In genomic region chr15:25364819-25365463, GRCm38 (mm10) we compare ENCODE assay signal across 8 mouse cellular contexts. TPM values are rescaled to one million over a fixed set of nuclear protein-coding genes. Genes with fewer than 3 reads are reported as not detected.
A peak's percentile ranks its signal among the peaks of the same experiment; 100 is the strongest.
DNase-seq lines count a peak whose midpoint lies in the region; ATAC-seq and TF ChIP-seq lines count a peak whose summit lies in the region.

No protein-coding gene starts in this region.

- TF ChIP-seq CTCF in lung, adult 2 months (IDR thresholded peaks at IDR 0.05; ENCODE audit: insufficient read depth, low read length), result no peak
- no peak for TF ChIP-seq CTCF in embryonic fibroblast, embryonic 13.5 days (IDR thresholded peaks at IDR 0.05; ENCODE audit: borderline replicate concordance, insufficient read depth, low read length)
- no peak for TF ChIP-seq CTCF in small intestine, adult 2 months (IDR thresholded peaks at IDR 0.05; ENCODE audit: extremely low read depth, insufficient read length, insufficient replicate concordance, low read depth, low read length)

- no peak for DNase-seq in lung, adult 2 months
- no peak for DNase-seq in urinary bladder, adult 18-20 months (ENCODE audit: low spot score in 2 of 2)
- no peak for DNase-seq in ovary, postnatal 14 days (ENCODE audit: low spot score)
- DNase-seq in layer of hippocampus, postnatal 10 days (ENCODE audit: low spot score in 2 of 2), result no peak

- no peak overlapping the region for H3K27ac ChIP-seq in lung, embryonic 16.5 days (ENCODE audit: low read length)
- H3K27ac ChIP-seq in embryonic fibroblast, embryonic 13.5 days (ENCODE audit: insufficient read depth, low read length), result peak overlapping the region; percentile 52
- H3K27ac ChIP-seq in limb, embryonic 15.5 days, result no peak overlapping the region
- H3K27ac ChIP-seq in small intestine, adult 2 months (ENCODE audit: insufficient read depth, low read depth, low read length), result no peak overlapping the region

- H3K9ac ChIP-seq in lung, embryonic 16.5 days (ENCODE audit: low read length), result peak overlapping the region; percentile 67
- H3K9ac ChIP-seq in limb, embryonic 15.5 days, result no peak overlapping the region; the same call in 1 of the 2 replicates

- H3K27me3 ChIP-seq in lung, embryonic 16.5 days (ENCODE audit: control insufficient read depth, insufficient read depth, low read depth, low read length), result no peaks in the 10 kb centered on the region
- no peaks in the 10 kb centered on the region for H3K27me3 ChIP-seq in limb, embryonic 15.5 days
- peaks cover 9% of the 10 kb centered on the region for H3K27me3 ChIP-seq in small intestine, adult 2 months (ENCODE audit: control insufficient read depth, insufficient read depth, low read length)

- H3K9me3 ChIP-seq in lung, embryonic 16.5 days (ENCODE audit: control insufficient read depth, low read length), result no peaks in the 10 kb centered on the region
- no peaks in the 10 kb centered on the region for H3K9me3 ChIP-seq in limb, embryonic 15.5 days

- peak overlapping the region; percentile 51 for H3K4me3 ChIP-seq in lung, embryonic 16.5 days (ENCODE audit: low read length)
- H3K4me3 ChIP-seq in lung, adult 2 months (replicated peaks; ENCODE audit: extremely low read depth, low read depth, low read length), result no peak overlapping the region
- no peak overlapping the region for H3K4me3 ChIP-seq in embryonic fibroblast, embryonic 13.5 days (ENCODE audit: insufficient read depth, low read length)
- peak overlapping the region; percentile 41 for H3K4me3 ChIP-seq in limb, embryonic 15.5 days
- peak overlapping the region; percentile 40 for H3K4me3 ChIP-seq in small intestine, adult 2 months (ENCODE audit: low read depth, low read length)

- ATAC-seq in lung, embryonic 16.5 days (ENCODE audit: low read depth), result peak; percentile 12
- ATAC-seq in limb, embryonic 15.5 days (ENCODE audit: insufficient number of reproducible peaks, low FRiP score, low TSS enrichment, low read depth), result no peak

- peaks cover 4% of the 10 kb centered on the region; the same call in 1 of the 2 replicates for H3K4me1 ChIP-seq in lung, embryonic 16.5 days (replicated peaks; ENCODE audit: control insufficient read depth, insufficient read depth, low read length)
- no peaks in the 10 kb centered on the region for H3K4me1 ChIP-seq in lung, adult 2 months (ENCODE audit: control insufficient read depth, insufficient read depth, low read length)
- peaks cover 13% of the 10 kb centered on the region for H3K4me1 ChIP-seq in embryonic fibroblast, embryonic 13.5 days (ENCODE audit: control insufficient read depth, insufficient read depth, low read length)
- peaks cover 15% of the 10 kb centered on the region for H3K4me1 ChIP-seq in limb, embryonic 15.5 days
- H3K4me1 ChIP-seq in small intestine, adult 2 months (ENCODE audit: control insufficient read depth, insufficient read depth, insufficient read length, low read length), result peaks cover 3% of the 10 kb centered on the region; the same call in 1 of the 2 replicates

- WGBS in lung, embryonic 16.5 days, result 51% methylated on average over 23 of the region's 23 CpGs
- WGBS in lung, adult 2 months, result 61% methylated on average over 23 of the region's 23 CpGs
- 49% methylated on average over 23 of the region's 23 CpGs for WGBS in limb, embryonic 15.5 days
- WGBS in small intestine, adult 2 months, result 74% methylated on average over 23 of the region's 23 CpGs

- no peak for TF ChIP-seq POLR2A in lung, adult 2 months (IDR thresholded peaks at IDR 0.05; ENCODE audit: borderline replicate concordance, extremely low read depth, low read depth, low read length)
- TF ChIP-seq POLR2A in embryonic fibroblast, embryonic 13.5 days (IDR thresholded peaks at IDR 0.05; ENCODE audit: low read depth, low read length), result no peak
- TF ChIP-seq POLR2A in small intestine, adult 2 months (IDR thresholded peaks at IDR 0.05; ENCODE audit: low read depth, low read length), result no peak

- H3K36me3 ChIP-seq in lung, embryonic 16.5 days (ENCODE audit: control insufficient read depth, insufficient read depth, low read length), result no peaks in the 10 kb centered on the region
- H3K36me3 ChIP-seq in limb, embryonic 15.5 days, result peaks cover 5% of the 10 kb centered on the region; the same call in 1 of the 2 replicates
- H3K36me3 ChIP-seq in small intestine, adult 2 months (ENCODE audit: control insufficient read depth, insufficient read depth, low read length), result no peaks in the 10 kb centered on the region

- H3K4me2 ChIP-seq in lung, embryonic 16.5 days (ENCODE audit: low read depth, low read length), result peak overlapping the region; percentile 68
- H3K4me2 ChIP-seq in limb, embryonic 15.5 days, result peak overlapping the region; percentile 51

RNA-seq across cellular contexts. Expression of gene Basp1, which starts 48.6 kb away (rescaled TPM):
- polyA plus RNA-seq in lung, embryonic 16.5 days (2015; fragmentation: Nextera tagmentation; extraction: Ambion mirVana), result 9.3 and 13.0 TPM in 2 replicates
- polyA plus RNA-seq in lung, adult 2 months (2012; rRNA removed), result 4.9 TPM in 2 replicates
- 232 and 236 TPM in 2 replicates for polyA plus RNA-seq in embryonic fibroblast, embryonic 13.5 days (2011; ENCODE audit: insufficient read length, low read depth, missing spikeins)
- 34.2 and 41.9 TPM in 2 replicates for polyA plus RNA-seq in limb, embryonic 15.5 days (2015; fragmentation: Nextera tagmentation; extraction: Ambion mirVana)
- polyA plus RNA-seq in small intestine, adult 2 months (2012; rRNA removed), result 4.1 and 6.2 TPM in 2 replicates
- 1,000 to 10,000 TPM; 1,220 to 1,337 TPM for total RNA-seq in layer of hippocampus, postnatal 10 days (2021)

Comparison
In these comparisons a context has a peak if more than half of its experiments do, and no peak if none do; other contexts are left out.
1. H3K4me3 ChIP-seq: peak in lung, embryonic 16.5 days (single experiment), limb, embryonic 15.5 days (single experiment) and small intestine, adult 2 months (single experiment); none in lung, adult 2 months (single experiment) and embryonic fibroblast, embryonic 13.5 days (single experiment).